Mouse (Mus musculus) lung, postnatal 10 days (tissue): ENCODE measurements around the gene Ubald2.
"Not testable (repeated sequence)": the region's sequence is repeated elsewhere in the genome, so short reads cannot be mapped to it uniquely, and the experiment has no call there.

ENCODE experiments used
- DNase-seq: peaks from one replicate; pipeline ENCODE4 v3.0.0; 2021

Gene Ubald2

DNA sequence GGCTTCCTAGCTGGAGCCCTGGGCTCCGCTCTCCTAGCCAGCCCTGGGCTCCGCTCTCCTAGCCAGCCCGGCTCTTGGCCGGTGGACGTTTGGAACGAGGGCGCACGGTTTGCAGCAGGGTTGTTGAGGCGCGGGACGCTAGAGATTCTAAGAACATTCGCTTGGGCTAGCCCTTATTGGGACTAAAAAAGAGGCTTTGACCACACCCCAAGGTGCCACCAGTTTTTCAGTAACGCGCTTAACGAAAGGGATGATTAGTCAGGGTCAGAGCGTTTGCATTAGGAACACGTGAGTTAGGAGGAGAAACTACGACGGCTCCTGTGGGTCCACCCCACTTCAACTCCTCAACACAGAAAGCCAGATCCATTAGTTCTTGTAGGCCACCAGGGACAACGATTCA lies 32.2 kb downstream of the Ubald2 start, which contains the start of gene Qrich2:
Gene Qrich2 (minus strand): TSS at position 101 of the 400 bp plus-strand sequence.
- DNase-seq: no peak

DNA sequence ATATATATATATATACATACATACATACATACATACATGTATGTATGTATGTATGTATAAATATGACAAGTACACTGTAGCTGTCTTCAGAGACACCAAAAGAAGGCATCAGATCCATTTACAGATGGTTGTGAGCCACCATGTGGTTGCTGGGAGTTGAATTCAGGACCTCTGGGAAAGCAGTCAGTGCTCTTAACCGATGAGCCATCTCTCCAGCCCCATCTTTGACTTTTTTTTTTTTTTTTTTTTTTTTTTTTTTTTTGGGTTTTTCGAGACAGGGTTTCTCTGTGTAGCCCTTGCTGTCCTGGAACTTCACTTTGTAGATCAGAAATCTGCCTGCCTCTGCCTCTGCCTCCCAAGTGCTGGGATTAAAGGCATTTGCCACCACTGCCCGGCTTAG lies 34.4 kb downstream of the Ubald2 start:
- DNase-seq: not testable (repeated sequence)

DNA sequence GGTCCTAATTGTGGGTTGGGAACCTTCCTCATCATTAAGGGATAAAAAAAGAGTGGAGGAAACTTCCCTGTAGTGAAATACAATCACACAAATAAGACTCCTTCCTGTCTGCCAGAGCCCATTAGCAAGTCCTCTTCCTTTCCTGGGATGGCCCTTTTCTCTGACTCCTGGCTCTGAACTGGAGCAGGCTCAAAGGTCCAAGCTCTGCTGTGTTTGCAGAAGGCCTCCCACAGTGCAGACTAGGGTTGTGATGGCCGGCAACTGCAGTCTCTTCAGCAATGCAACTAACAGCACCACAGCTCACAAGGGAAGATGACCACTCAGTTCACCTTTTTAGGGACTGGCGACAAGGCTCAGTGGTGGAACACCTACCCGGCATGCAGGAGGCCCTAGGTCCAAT lies 36.4 kb downstream of the Ubald2 start:
- DNase-seq: no peak

DNA sequence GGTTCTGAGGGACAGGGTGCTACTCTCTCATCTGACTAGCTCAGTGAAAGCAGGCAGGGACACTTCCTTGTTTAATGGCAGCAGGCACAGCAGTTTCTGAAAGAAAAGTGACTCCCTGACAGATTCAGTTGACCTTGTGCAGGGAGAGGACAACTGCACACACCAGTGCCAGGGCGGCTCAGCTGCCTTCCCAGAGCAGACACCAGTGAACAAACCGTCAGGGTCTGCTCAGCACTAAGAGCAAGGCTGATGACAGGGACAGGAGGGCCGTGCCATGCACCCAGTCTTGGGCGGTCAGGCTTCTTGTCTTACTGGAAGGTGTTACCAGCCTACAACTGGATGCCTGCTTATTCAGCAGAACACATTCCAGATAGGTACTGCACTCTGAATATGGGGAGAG lies 37.0 kb downstream of the Ubald2 start:
- DNase-seq: no peak

DNA sequence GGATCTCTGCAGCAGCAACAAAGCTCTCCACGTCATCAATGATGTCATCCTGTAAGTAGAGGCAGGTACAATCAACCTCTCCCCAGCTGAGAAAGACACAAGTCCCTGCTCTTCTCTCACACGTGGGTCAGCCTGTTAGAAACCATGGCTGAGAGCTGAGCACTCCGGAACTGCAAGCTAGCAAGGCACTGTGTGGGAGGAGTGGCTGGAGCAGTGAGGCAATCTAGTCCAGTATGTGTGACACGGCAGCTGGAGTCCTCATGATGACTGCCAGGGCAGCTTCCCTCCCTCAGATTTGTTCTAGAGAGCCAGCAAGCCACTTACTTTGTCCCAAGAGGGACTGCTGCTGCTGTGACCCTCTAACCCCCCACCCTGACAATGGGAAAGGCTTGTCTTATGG lies 38.4 kb downstream of the Ubald2 start:
- DNase-seq: peak; percentile 61

DNA sequence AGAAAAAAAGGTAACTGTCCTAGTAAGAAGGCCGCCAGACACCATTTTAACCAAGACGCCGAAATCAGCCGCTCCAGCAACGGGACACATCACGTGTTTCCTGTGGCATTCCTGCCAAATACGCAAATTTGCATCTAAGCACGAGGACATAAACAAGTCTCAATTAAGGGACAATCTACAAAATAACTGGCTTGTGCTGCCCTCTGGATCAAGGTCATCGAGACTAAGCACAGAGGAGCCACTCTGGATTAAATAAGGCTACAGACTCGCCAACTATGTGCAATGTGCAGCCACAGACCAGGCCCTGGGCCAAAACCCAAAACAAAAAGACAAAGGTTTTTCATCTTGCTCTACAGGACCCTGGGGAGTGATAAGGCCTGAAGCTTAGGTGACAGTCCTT lies 42.1 kb downstream of the Ubald2 start:
- no peak for DNase-seq

DNA sequence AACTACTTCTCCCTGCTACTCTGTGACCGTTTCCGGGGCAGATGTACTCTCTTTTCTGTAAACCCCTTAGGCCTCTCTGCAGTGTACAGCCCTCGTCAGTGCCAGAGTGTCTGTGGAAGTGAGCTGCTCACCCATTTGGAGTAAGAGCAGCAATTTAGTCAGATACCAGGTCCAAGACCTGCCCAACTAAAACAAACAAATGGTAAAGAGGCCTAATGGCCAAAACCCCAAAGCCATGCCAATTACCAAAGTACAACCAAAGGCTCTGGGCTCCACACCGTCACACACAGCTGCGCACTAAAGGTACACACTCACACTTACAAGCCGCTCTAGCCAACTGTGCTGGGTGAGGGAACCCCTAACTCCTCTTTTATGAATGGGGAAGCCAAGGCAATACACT lies 42.8 kb downstream of the Ubald2 start:
- no peak for DNase-seq

DNA sequence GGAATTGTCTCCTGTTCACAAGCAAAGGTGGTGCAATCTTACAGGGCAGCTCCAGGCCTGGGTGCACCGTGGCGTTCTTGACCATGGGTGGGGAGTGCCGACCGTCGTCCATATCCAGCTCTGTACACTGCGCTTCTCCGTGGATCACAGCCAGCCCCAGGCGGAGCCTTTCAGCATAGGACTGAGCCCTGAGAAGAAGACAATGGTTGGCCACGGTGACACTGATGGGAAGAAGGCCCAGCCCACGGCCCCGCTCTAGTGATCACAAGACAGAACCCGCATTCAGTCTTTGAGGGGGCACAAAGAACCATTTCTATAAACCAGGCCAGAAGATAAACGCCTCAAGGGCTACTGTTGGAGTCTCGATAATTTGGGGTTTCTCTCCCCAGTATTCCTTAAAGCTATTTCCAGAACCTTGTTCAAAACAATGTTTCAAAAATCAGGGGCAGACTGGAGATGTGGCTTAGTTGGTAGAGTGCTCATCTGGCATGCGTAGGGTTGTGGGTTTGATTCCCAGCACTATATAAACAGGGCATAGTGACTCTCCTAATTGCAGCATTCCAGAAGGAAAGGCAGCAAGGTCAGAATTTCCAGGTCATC lies 43.4 kb downstream of the Ubald2 start:
- no peak for DNase-seq

DNA sequence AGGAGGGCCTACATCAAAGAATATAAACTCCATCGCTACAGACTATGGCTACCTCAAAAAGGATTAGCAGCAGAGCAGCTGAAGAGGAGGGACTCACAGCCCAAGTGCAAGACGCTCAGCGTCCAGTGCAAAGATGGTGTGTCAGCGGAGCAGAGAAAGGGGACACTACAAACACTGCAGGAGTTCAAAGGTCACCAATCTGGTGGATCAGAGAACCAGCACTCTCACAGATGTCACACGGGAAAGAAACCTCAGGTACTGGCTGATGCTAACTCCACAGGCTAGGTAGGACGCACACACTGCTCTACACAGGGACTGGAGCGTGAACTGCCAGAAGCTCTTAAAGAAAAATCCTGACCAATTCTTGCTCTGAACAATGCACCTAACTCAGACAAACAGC lies 45.1 kb downstream of the Ubald2 start:
- no peak for DNase-seq

DNA sequence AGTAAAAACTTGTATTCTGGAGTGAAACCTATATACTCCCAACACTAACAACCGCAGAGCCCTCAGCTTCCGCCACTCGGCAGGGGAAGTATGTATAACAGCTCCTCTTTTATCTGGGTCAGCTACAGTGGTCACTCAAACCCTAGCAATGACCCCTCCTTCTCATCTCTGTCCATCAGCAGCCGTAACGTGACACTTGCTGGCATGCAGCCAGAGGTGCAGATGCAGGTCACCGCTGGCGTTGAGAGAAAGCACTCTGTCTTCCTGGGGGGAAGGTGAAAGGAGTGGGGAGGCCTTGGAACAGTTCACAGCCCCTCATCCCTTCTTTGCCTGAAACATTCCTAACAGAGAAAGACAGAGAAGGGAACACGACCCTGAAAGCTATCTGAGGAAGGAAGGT lies 45.9 kb downstream of the Ubald2 start:
- no peak for DNase-seq

DNA sequence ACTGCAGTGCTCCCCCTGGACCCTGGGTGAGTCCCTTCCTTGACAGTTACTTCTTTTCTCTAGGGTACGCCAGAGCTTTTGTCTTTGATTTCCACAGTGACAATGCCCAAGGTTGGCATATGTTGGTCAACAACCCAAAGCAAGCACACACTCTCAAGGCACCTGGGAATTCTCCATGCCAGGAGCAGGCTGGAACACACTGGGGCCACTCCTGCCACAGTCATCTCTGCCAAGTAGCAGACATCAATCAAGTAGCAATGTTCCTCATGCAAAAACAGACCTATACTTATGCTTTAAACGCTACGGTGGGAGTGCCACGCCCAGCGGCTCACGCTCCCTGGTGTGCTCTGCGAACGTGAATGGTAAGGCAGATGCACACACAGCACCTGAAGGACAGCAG lies 47.1 kb downstream of the Ubald2 start:
- DNase-seq: no peak

DNA sequence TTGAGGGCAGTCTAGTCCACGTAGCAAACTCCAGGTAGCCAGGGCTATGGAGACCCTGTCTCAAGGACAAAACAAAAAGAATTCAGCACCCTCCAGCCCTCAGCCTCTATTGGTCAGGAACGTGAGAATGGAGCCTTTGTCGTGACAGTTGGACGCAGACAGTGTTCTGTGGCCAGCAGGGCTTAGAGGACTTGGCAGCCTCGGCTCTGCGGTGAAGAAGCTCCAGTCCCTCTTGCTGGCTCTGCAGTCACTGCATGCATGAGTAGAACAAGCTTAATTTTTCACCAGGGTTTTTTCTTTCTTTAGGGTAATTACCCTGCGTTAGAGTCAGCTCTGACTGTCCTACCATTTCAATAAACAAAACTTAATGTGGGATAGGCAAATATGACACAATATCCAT lies 47.9 kb downstream of the Ubald2 start:
- no peak for DNase-seq

DNA sequence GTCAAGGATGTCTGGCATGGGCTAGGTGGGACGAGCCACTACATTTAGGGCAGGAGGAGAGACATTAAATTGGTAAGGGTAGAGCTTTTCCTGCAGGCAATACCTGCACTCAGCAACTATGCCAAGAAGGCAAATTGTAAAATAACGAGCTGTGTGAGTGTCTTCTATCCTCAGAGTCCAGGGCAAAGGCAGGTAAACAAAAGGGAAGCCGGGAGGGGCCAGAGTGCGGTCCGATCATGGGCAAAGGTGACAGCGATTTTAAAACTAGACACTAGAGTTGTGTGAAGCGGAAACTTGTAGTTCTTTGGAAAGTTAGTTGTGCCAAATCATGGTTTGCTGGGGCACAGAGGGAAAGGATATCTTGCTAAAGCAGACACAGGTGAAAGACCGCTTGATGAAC lies 50.4 kb downstream of the Ubald2 start:
- DNase-seq: no peak

DNA sequence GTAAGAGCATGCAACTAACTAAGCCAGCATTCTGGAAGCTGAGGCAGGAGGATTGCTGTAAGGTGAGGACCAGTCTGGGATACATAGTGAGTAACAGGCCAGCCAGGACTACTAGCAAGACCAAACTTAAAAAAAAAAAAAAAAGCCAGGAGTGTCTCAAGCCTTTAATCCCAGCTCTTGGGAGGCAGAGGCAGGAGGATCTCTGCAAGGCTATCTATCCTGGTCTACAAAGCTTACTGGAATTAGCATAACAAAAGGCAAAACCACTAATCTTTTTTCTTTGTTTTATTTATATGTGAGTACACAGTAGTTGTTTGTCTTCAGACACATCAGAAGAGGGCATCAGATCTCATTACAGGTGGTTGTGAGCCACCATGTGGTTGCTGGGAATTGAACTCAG lies 54.3 kb downstream of the Ubald2 start:
- no peak for DNase-seq
